Mouse (Mus musculus): ENCODE data around the gene Cby3.

- no peak for TF ChIP-seq CTCF (IDR thresholded peaks at IDR 0.05; ENCODE audit: low read depth)
- TF ChIP-seq EP300 (optimal IDR thresholded peaks at IDR 0.05), result no peak
Observed at GRCm38 (mm10) chr11:50407235-50407634, 53.0 kb downstream of the Cby3 start.

Measured in stomach, postnatal 0 days (tissue).